Mouse (Mus musculus) heart, postnatal 25 days (tissue): ENCODE measurements at regions not wholly inside any gene's neighbourhood (a gene's known extent, or its start where the extent isn't known, plus 50 kb on each side); places are given as distances from the start of the nearest gene placed in this dataset.

Experiments used
- DNase-seq: peaks from one replicate; pipeline ENCODE4 v3.0.0; 2022; ENCODE audit warnings: low spot score
- intact Hi-C: fragments of 180-260 bp; cut with DNase I; formaldehyde crosslinking; loops from one replicate; pipeline ENCODE4 v1.15.1; 2025

GRCm38 (mm10) chr9:23167716-23168115, 55.2 kb upstream of the Bmper start:
- intact Hi-C loops = no loop called here

GRCm38 (mm10) chr9:23168149-23168548, 54.7 kb upstream of the Bmper start:
- no peak for DNase-seq
- intact Hi-C loops = no loop called here

More at GRCm38 (mm10) chr9:23167716-23168115, 55.2 kb upstream of the Bmper start:
- no peak for DNase-seq

GRCm38 (mm10) chr9:23171361-23171760, 51.5 kb upstream of the Bmper start:
- no peak for DNase-seq
- intact Hi-C loops = no loop called here
